Mouse (Mus musculus) urinary bladder, postnatal 25 days (tissue): ENCODE measurements around the gene Lilrb4a.
"Not testable (repeated sequence)": the region's sequence is repeated elsewhere in the genome, so short reads cannot be mapped to it uniquely, and the experiment has no call there.

ENCODE experiments used
- DNase-seq: peaks from one replicate; pipeline ENCODE4 v3.0.0; 2022; ENCODE audit warnings: low spot score

Lilrb4a gene

GRCm38 (mm10) chr10:51490691-51491090, at the start of gene Lilrb4a:
Gene Lilrb4a, plus strand, starts transcription at chr10:51490956.
- DNase-seq = not testable (repeated sequence)

DNA sequence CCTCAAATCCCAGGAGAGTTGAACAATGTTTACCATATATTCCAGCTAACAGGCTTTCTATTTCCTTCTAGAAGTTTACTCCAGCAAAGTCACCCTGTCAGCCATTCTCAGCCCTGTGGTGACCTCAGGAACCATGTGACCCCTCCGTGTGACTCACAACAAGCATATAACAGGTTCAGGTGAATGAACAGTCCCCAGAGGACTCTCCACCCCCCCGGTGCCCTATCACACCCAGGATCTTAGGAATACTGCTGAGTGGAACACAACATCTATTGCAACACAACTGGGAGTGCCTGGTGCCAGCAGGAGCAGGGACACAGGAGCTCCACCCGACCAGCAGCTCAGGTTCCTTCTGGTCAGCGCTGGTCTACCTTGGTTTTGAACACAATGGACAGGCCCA, 39.1 kb upstream of the Lilrb4a start:
- no peak for DNase-seq

GRCm38 (mm10) chr10:51453616-51454298, 37.0 kb upstream of the Lilrb4a start:
- no peak for DNase-seq

- DNase-seq = no peak
These were observed 36.4 kb upstream of the Lilrb4a start for GRCm38 (mm10) chr10:51454365-51454764.

DNA sequence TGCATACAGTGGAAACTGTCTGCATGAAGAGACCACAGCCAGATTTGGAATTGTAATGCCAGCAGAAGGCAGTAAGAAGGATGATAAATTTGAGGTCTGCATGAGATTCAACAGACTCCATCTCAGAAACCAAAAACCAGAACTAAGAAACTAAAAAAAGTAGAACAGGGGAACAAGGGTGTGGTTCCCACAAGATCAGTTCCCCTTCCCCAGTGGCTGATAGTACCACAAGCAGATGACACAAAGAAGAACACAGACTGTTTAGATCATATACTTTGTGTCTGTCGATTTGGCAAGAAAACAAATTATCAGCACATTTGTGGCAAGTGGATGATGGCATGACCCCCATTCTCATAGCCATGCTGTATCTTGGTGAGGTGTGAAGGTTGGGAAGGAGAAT, 35.0 kb upstream of the Lilrb4a start:
- DNase-seq = no peak

DNA sequence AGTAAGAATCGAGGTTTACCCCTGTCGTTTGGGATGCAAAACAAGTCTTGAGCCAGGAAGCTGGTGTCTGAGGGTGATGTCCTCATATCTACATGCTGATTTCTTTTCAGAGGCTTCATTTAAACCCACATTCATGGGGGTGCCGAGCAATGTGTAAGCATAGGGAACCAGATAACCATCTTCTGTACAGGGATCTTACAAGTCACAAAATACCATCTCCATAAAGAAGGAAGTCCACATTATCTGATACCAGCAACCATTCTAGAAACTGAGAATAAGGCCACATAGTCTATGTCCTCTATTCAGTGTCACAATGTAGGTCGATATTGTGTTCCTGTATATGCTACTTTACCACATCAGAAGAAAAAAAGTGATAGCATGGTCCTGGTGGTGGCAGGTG, 34.4 kb upstream of the Lilrb4a start:
- DNase-seq = no peak

- not testable (repeated sequence) for DNase-seq
These were observed 27.0 kb upstream of the Lilrb4a start for GRCm38 (mm10) chr10:51463800-51464199.

DNA sequence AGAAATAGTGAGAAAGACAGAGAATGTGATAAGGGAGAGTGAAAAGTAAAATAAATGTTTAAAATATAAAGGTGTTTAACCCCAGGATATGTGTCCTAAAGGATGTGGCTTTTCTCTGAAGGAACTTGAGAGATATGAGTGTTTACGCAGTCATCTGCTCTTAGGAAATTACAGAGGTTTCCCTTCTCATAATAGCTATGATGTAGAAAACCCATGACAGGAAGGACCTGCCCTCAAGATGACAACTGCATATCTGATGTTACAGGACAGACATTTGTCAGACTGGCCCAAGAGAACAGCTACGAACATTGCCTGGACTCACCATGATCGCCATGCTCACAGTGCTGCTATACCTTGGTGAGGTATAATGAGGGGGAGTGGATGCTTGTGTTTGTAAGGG, 10.4 kb upstream of the Lilrb4a start, which contains the start of the genes Gm49339 and Lilr4b:
Gene Gm49339 (plus strand): TSS at position 216 of the 400 bp plus-strand sequence.
Gene Lilr4b (plus strand): TSS at position 236 of the 400 bp plus-strand sequence.
- DNase-seq = not testable (repeated sequence)

GRCm38 (mm10) chr10:51520021-51520420, 29.3 kb downstream of the Lilrb4a start:
- no peak for DNase-seq

GRCm38 (mm10) chr10:51521453-51521852, 30.7 kb downstream of the Lilrb4a start:
- no peak for DNase-seq

GRCm38 (mm10) chr10:51526090-51526489, 35.3 kb downstream of the Lilrb4a start:
- DNase-seq = no peak

DNA sequence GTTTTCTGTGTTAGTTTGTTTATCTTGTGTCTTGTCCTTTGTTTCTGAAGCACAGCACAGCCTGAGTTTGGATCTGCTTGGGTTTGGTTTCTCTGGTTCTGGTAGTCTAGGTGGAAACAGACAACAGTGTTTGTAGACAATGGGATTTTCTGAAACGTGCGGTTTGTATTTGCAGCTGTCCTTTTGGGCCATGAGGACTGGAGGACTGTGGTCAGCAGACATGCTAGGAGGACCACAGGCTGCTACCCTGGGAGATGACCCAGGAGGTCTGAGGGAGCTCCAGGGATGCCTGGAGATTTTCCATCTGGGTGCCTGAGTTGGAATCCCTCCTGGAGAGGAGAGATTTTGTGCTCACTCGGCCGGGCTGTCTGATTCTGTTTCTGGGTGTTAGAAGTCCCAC, 35.9 kb downstream of the Lilrb4a start:
- no peak for DNase-seq

DNA sequence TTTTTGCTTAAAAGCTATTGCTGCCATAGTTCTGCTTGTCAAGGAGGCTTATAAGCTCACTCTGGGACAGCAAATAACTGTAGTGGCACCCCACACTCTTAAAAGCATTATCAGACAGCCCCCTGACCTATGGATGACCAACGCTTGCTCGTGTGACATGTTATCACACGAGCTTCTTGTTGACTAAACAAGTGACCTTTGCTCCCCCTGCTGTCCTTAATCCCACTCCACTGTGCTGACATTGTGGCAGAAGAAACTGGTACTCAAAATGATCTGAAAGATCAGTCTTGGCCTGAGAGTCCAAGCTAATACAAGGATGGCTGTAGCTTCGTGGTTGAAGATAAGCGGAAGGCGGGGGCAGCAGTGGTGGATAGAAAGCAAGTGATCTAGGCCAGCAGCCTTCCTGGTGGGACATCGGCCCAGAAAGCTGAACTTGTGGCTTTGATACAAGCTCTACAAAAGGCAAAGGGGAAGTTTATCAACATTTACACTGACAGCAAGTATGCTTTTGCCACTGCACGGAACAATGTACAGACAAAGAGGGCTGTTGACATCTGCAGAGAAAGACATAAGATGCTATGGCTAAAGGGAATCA, 38.2 kb downstream of the Lilrb4a start:
- DNase-seq = no peak

- DNase-seq = no peak
These were observed 38.7 kb downstream of the Lilrb4a start for GRCm38 (mm10) chr10:51529497-51529896.

DNA sequence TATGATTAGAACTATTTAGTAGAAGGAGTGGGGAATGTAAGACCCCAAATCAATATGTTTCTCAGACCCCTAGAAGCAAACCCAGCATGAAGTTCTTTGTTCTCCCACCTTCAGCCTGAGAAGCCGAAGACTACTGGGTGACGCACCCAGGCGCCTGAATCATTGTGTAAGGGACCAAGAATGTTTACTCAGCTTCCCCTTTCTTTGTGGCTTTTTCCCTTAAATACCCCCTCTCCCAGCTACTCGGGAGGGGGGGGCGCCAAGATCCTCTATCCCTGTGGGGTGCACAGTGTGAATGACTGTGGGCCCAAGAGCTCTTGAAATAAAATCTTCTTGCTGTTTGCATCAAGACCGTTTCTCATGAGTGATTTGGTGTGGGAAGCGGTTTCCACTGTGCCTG, 40.1 kb downstream of the Lilrb4a start:
- DNase-seq = no peak
